Mouse (Mus musculus) mesoderm, embryonic 11.5 days (tissue): ENCODE results near the gene Ebf1.

Experiments
- DNase-seq: peaks from one replicate; pipeline ENCODE4 v3.0.0-alpha.2; 2012; ENCODE audit warnings: low read depth, low spot score

The Ebf1 gene

DNA sequence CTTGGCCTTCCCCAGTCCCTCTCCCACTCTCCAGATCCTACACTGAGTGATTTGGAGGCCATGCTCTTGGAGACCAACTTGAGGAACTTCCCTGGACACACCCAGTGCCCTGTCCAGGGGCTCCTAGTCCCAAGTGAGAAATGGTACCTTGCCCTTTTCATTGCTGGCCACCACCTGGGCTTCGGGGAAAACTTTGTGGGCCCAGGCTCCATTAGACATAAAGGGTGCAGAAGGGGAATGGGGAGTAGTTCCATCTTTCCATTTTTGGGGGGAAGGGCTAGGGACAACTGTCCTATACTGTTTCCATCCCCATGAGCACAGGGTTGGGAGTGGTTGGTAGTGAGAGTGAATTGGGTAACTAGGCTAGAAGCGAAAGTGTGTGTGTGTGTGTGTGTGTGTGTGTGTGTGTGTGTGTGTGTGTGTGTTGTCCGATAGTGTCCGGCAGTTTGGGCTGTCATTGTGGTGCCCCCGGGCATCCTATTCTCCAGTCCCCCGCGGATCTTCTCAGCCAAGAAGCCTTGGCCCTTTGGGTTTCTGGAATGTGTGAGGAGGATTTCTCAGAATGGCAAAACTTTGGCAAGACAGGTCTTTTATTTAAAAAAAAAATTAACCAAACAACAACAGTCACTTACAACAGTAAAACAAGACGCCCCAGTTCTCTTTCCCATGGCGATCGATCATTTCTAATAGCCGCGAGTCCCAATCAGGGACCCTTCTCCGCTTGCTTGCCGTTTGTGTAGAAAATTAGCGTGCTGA, 2.2 kb downstream of the Ebf1 start:
- DNase-seq, result no peak

- DNase-seq, result no peak
Observed at GRCm38 (mm10) chr11:44619887-44620693, 3.0 kb downstream of the Ebf1 start.

DNA sequence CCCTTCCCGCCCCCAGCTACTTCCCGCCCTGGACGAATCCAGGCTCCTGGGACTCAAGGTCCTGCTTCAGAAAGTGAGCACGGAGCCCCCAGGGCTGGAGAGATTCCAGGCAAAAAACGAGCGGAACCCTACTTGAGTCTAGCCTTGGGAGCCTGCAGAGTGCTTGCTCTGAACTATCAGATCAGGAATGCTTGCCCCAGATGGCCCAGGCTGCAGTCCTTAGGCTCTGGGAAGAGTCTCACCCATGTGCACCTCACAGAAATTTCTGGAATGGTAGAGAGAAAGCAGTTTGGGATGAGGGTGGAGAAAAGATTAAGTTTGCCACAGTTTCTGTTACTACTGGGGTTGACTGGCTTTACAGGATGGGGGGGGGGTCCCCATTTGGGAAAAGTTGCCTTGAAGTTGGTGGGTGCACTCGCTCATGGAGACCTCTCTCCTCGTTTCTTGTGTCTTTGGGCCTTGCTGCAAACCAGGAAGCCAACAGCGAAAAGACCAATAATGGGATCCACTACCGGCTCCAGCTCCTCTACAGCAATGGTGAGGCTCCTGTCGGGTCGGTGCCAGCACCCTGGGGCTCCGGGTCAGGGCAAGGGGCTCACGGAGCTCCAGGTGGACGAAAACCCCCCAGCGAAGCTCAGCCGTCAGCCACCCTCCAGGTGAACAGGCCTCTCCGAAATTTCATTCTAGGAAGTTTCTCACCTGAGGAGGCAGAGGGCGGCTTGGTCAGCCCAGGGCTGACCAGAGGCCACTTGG, 3.8 kb downstream of the Ebf1 start:
- DNase-seq, result peak; percentile 23

DNA sequence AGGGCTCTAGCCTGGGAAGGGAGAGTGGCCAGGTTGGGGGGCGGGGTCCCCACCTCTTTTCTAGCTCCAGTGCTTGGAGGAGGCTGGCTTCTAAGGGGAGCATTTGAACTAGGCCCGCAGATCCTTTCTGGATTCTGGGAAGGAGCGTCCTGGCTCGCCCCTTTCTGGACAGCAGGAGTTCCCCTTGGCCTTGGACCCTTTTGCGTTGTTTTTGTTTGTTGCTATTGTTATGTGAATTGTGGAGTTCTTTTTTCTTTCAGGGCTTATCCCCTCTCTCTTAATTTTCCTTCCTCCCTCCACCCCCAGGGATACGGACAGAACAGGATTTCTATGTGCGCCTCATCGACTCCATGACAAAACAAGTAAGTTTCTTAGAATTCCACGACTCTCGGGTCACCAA, 4.5 kb downstream of the Ebf1 start:
- no peak for DNase-seq

DNA sequence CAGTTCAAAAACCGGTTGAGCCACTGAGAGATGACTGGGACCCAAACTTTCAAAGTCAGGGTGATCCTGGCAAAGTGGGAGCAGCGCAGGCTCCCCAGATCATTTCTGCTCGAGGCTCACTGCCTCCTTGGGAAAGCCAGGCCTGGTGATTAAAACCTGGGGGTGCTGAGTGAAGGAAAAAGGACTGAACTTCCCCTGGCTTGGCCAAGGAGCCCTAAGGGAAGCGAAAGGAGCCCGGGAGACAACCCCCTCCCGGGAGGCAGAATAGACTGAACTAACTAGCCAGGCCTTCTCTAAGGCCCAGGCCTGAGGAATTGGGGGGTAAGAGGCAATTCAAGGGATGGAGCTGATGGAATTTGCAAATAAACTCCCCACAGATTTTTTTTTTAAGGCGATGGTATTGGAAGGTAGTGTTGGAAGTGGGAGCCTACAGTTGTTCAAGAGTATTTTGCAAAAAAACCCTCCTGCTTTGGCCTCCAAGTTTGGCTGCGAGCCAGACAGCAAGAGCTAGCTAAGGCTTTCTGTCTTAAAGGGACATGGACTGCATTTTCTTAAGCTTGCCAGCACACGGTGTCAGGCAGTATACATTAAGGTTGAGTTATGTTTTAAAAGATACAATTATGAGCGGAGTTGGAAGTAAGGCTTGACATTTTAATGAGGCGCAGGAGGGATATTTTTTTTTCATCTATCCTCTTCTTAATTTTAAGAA, 5.1 kb downstream of the Ebf1 start:
- peak; percentile 53 for DNase-seq

DNA sequence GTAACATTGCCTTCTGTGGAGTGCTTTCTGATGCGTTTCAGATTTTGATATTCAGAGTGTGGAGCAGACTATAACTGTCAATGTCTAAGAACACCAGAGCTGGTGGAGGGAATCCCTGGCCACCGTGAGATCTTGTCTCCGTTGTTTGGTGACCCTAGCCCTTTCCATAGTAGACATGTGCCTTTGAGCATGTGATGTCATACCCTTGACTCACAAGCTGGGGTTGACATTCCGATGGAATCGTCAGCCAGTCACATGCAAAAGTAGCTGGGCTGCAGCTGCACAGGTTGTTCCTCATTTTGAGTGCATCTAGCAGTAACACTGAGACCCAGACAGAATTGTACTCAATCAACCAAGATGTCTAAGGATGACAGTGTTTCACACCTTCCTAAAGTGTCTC, 7.4 kb downstream of the Ebf1 start:
- DNase-seq, result no peak

DNA sequence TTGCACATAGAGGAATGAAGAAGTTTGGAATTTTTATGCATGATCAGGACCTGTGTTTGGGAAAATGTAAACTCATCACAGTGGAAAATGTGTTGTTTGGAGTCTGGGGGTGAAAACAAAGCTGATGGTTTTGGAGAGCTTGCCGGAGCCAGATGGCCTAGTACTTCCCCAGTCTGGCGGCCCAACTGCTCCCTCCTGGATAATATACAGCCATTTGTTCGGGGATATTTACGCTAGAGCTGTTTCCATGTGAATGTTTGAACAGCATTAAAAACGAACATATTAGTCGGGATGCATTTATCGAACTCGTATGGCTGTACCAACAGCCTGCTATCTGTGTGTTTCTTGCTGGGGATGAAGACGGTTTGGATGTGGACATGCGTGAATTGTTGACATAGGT, 8.9 kb downstream of the Ebf1 start:
- DNase-seq, result no peak

- DNase-seq, result peak; percentile 43
Observed at GRCm38 (mm10) chr11:44628412-44628811, 11.3 kb downstream of the Ebf1 start.

GRCm38 (mm10) chr11:44632064-44632968, 15.2 kb downstream of the Ebf1 start:
- no peak for DNase-seq

- no peak for DNase-seq
Observed at GRCm38 (mm10) chr11:44633001-44633693, 16.0 kb downstream of the Ebf1 start.

GRCm38 (mm10) chr11:44634552-44635193, 17.6 kb downstream of the Ebf1 start:
- DNase-seq, result no peak

DNA sequence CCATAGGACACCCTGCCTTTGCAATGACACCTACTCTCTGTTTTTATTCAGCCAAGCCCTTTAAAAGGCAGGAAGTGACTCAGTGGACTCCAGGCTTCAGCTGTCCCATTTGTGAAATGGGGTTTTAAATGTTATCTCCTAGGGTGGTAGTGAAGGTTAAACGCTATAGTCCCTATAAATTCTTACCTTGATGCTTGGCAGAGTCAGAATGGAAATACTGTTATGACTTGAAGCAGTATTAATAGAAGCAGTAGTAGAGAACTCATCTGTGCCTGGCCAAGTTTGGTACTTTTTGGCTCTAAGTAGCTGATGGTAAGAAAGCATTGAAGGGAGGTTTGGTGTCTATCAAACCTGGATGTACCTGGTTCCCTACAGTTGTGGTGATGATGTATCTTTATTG, 19.1 kb downstream of the Ebf1 start:
- DNase-seq, result no peak

GRCm38 (mm10) chr11:44638193-44638754, 21.2 kb downstream of the Ebf1 start:
- DNase-seq, result peak; percentile 41

DNA sequence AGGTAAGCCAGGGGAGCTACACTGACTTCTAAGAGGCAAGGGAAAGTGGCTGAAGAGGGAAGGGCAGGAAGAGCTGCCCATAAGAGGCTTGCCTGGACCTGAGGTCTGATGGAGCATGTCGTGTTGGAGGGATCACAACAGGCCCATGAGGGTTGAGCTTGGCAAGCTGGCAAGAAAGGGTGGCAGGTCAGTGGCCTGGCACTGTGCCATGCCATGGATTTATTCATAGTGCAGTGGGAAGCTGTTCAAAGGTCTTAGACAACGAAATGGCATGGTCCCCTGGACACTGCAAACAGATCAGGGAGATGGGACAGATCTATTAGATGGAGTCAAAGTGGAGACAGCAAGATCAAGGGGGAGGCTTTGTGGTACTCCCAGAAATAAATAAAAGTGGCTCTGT, 24.4 kb downstream of the Ebf1 start:
- DNase-seq, result no peak

DNA sequence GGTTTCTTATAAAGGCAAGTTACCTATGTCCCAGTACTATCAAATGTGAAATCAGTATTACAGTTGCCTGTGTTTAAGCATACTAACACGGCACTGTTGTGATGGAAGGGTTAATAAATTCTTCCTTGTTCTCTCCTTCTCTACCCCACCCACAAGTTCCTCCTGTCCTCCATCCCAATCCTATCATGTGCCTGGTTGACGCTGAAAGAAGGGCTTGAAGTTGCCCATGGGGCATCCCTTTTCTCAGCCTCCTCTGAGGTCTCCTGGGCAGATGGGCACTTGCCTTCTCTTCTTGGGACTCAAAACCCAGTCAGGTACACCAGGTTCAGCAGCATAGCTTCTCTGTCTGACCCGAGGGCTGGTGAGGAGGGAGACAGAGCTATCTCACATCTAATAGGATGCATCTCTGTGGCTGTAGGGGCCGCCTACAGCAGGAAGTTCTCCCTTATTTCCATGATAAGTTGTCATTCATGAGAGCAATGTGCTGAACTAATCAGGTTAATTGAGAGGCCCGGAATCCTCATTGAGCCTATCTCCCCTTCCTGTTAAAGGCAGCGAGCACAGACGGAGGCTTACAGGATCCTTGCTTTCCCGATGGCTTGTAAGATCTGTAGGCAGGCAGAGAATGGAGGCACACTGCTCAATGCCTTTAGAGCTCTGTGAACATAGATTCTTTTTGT, 37.4 kb downstream of the Ebf1 start:
- DNase-seq, result no peak

GRCm38 (mm10) chr11:44655468-44655867, 38.4 kb downstream of the Ebf1 start:
- no peak for DNase-seq

- peak; percentile 64 for DNase-seq
Observed at GRCm38 (mm10) chr11:44656916-44657315, 39.8 kb downstream of the Ebf1 start.

DNA sequence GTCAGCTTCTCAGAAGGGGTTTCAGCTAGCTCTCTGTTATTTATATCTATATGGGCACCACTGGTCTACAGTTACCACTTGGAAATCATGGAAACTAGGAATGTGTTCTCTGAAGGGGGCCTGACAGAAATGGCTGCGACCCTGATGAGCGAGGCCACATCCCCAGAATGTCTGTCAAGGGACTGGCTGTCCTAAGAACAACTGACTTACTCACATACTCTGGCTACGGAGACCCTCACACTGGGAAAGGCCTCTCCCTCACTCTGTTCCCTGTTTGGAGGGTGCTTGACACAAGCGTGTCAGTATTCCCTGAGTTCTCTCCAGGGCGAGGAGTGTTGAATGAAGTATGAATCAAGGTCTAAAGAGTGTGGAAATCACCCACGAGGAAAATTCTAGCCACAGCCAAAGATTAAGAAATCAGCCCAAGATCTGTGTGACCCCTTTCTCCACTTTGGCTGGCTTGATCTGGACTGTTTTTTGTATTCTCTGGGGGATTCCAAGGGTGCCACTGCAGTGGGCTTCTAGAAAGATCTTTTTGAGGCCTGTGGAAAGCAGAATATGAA, 40.8 kb downstream of the Ebf1 start:
- DNase-seq, result no peak
